Mouse (Mus musculus) cerebellum, adult 9-10 months (tissue): ENCODE data around the gene Nvl.

Experiments
- DNase-seq: peaks from one replicate; pipeline ENCODE4 v3.0.0; 2022

The Nvl gene

GRCm38 (mm10) chr1:181143950-181144836, at the start of gene Nvl, which contains the start of gene Cnih4:
Nvl (minus strand) TSS chr1:181144204.
Cnih4 (plus strand) TSS chr1:181144693.
- DNase-seq = peak; percentile 92

- DNase-seq = no peak
Observed at GRCm38 (mm10) chr1:181188925-181189324, 44.9 kb upstream of the Nvl start.

GRCm38 (mm10) chr1:181170210-181170609, 26.2 kb upstream of the Nvl start:
- DNase-seq = no peak

DNA sequence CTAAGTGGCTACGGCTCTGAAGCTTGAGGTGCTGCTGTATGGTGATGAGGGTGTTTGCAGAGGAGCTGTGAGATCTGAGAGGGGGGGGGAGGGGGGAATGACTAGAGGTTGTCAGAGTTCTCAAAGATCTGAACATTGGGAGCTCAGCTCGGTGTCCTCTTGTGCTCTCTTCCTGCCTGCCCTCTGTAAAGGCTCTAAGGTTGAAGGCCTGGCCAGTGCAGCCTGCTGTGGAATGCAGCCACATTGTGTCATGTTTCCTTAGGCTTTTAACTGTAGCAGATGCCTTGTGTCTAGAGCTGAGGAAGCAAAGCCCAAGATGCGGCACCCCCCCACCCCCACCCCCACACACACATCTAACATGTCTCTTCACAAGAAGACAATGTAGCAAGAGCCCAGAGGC, 24.4 kb upstream of the Nvl start:
- no peak for DNase-seq

- no peak for DNase-seq
Observed at GRCm38 (mm10) chr1:181167816-181168215, 23.8 kb upstream of the Nvl start.

DNA sequence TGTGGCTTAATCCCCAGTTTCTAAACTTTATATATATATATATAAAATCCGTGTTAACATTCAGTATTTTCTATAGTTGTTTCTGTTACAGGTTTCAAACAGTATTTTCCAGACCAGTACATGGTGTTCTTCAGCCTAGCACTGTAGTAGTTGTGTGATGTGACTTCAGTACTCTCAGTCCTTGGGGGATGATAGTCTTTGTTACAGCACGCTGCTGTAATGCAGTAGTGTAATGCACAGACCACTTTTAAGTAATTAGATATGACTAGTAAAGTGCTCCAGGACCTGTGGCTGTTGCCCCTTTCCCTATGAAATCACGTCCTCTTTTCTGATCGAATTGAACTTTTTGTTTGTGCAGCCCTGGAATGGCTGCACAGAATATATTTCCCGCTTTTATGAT, 7.5 kb upstream of the Nvl start:
- DNase-seq = no peak

- peak; percentile 90 for DNase-seq
Observed at GRCm38 (mm10) chr1:181150827-181151534, 7.0 kb upstream of the Nvl start.

- DNase-seq = peak; percentile 34
Observed at GRCm38 (mm10) chr1:181150431-181150826, 6.4 kb upstream of the Nvl start.

- DNase-seq = no peak
Observed at GRCm38 (mm10) chr1:181149373-181150017, 5.5 kb upstream of the Nvl start.

GRCm38 (mm10) chr1:181148540-181148939, 4.5 kb upstream of the Nvl start:
- DNase-seq = no peak

DNA sequence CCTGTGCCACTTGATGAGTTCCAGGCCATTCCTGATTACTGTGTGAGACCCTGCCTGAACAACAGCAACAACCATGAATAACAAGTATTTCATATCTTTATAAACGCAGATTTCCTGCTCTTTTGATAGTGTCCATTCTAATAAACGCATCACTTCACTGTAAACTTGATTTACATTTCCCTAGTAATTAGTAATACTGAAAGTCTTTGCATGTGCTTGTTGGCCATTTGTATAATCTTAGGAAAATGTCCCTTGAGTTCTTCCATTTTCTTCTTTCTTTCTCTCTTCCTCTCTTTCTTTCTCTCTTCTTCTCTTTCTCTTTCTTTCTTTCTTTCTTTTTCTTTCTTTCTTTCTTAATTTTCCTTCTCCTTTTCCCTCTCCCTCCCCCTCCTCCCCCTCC, 2.2 kb upstream of the Nvl start:
- no peak for DNase-seq

- DNase-seq = no peak
Observed at GRCm38 (mm10) chr1:181144966-181145365, 962 bp upstream of the Nvl start.

DNA sequence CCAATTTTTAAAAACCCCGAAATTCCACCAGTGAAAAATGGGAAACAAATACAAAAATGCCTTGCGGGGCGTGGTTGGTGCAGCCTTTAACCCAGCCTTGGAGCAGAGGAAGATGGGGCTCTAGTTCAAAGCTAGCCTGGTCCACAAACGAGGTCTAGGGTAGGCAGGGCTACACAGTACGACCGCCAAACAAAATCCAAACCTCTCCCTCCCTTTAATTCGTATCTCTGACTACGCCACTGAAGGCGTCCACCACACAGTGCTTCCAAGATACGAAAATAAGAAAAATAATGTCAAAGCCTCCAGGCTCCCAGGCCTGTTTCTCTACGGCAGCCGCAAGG, 425 bp downstream of the Nvl start:
- no peak for DNase-seq

- no peak for DNase-seq
Observed at GRCm38 (mm10) chr1:181138730-181139129, 5.3 kb downstream of the Nvl start.

- no peak for DNase-seq
Observed at GRCm38 (mm10) chr1:181131915-181132314, 12.1 kb downstream of the Nvl start.

DNA sequence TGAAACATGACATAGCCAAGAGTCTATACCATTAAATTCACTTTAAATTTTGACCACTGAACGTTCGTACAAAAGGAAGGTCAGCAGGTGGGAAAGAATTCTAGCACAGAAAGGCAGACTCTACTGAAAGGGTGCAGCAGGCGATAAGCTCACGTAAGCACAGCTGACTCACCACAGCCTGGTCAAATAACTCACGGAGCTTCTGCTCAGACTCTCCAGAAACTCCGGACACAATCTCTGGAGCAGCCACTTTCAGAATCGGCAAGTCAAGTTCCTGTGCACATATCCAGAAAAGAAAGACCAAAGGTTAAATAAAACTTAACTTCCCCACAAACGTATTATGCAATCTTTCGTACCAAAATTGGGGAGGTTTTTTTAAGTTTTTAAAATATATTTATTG, 17.2 kb downstream of the Nvl start:
- no peak for DNase-seq

DNA sequence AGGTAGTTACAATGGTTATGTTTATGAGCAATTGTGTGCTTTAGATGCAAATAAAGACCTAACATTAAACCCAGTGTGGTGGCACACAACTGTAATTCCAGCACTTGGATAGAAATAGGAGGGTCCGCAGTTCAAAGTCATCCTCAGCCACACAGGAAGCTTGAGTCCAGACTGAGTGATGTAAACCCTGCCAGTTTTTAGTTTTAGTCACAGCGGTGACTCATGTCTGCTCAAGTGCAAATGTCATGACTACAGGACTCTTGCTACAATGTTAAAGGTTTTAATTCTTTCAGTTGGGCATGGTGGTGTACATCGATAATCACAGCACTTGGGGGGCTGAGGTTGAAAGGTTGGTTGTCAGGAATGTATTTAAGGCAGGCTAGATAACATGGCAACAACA, 18.1 kb downstream of the Nvl start:
- DNase-seq = no peak

DNA sequence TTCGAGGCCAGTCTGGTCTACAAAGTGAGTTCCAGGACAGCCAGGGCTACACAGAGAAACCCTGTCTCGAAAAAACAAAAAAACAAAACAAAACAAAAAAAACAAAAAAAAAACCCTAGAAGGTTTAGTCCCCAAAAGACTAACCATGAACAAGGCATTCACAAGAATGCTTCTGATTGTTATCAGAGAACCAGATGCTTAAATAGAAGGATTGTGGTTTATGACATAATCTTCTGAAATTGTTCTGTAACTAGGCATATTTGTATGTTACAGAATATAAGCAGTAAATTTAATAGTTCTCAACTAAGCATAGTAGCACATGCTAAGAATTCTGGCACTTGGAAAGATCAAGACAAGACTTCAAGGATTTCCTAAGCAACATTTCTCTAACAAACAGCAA, 19.9 kb downstream of the Nvl start:
- DNase-seq = no peak

- DNase-seq = no peak
Observed at GRCm38 (mm10) chr1:181117112-181117511, 26.9 kb downstream of the Nvl start.

DNA sequence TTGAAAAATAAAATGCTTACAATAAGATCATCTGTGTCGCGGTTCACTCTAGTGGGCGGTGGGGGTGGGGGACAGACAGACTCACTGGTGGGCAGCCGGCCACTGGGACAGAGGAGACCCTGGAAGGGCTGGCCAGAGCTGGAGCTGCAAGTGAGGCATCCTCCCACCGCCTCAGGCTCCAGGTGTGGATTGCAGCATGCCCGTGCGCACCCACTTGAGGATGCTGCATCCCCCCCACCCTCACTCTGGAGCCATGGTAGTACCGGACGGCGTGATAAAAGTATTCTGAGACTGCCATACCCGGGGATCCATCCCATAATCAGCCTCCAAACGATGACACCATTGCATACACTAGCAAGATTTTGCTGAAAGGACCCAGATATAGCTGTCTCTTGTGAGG, 54.0 kb downstream of the Nvl start:
- DNase-seq = no peak

DNA sequence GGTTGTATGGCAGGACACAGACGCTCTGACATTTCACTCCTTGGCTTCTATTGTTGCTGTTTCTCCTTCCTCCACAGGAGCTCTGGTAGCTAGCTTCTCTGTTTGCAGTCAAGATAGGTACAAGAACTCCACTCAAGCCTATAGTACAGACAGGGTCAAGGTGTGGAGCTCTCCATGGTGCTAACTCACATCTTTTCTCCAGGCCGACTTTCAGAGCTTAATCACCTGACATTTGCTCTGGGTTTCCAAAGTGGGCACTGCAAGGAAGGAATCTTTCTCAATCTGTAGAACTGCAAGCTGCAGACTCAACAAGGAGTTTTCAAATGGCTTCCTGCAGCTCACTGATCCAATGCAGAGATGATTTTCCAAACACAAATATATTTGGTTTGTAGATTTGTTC, 60.0 kb downstream of the Nvl start:
- DNase-seq = no peak

DNA sequence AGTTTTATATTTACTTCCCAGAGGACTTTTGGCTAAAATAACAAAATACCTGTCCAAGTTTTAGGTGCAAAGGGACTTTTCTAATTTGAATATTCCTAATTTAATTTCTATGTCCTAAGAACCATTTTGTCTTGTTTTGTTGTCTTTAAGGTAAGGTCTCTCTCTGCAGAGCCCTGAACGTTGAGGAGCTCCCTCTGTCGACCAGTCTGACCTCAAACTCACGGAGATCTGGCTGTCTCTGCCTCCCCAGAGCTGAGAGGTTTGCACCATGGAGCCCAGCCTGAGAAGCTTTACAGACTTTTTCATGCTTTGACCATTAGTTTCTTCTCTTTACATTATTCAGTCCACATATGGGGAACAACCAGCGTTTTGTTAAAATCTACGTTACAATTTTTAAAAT, 70.9 kb downstream of the Nvl start:
- no peak for DNase-seq

DNA sequence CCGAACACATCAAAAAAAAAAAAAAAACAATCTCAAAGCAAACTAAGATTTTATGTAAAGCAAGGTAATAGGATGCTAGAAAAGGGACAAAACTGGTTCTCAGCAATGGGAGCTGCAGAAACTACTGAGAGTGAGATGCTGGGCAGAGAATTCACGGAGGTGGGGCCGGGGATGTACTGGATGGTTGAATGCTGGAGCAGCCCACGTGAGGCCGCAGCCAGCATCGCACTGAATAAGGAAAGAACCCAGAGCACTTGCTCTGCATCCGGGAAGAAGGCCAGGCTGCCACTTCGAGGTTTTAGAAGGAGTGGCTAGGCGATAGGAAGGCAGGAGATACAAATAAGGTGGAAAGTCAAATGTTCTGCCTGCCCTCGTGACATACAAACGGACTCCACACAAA, 74.3 kb downstream of the Nvl start:
- no peak for DNase-seq

DNA sequence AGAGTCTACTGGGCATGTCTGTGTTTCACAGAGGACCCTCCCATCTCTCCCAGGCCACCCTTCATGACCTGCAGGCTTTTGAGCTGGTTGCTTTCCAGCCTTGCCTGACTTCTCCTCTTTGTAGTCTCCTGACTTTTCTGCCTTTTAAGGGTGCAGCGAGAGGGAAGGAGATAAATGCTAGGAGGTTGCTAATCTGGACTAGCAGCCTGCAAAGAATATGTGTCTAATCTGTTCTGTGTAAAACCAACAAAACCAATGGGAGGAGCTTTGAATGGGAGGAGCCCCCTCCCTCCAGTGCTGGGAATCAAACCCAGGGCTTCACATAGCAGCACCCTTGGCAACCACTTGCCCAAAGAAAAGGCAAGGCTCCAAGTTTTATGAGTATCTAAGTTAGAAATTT, 75.7 kb downstream of the Nvl start:
- DNase-seq = no peak
